Mouse (Mus musculus) frontal cortex, postnatal 14 days (tissue): ENCODE results near the gene Cdk17.
A peak's percentile ranks its signal among the peaks of the same experiment; 100 is the strongest.

Experiments
- DNase-seq, 2 experiments: peaks; one replicate each; pipeline ENCODE4 v3.0.0; 2022; ENCODE audit warnings: low spot score in 2 of 2

The Cdk17 gene

GRCm38 (mm10) chr10:93263431-93263830 lies 102.8 kb downstream of the Cdk17 start:
- DNase-seq: no peak

DNA sequence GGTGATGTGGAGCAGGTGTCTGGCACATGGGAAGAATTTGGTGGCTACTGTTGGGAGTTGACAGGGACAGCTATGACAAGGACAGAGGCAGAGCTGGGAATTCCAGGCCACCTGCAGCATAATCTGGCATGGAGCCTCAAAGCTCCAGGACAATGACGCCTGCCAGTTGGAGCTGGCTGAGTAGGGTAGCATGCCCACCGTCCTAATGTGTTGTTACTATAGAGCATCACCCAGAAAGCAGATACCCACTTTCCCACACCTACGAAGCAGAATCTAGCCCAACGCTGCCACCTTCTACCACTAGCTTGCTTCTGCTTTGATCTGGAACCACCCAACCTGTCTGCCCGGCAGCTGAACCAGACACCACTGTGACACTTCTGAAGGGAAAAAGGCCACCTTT lies 103.3 kb downstream of the Cdk17 start:
- DNase-seq: no peak

GRCm38 (mm10) chr10:93265833-93266232 lies 105.2 kb downstream of the Cdk17 start:
- DNase-seq: no peak

DNA sequence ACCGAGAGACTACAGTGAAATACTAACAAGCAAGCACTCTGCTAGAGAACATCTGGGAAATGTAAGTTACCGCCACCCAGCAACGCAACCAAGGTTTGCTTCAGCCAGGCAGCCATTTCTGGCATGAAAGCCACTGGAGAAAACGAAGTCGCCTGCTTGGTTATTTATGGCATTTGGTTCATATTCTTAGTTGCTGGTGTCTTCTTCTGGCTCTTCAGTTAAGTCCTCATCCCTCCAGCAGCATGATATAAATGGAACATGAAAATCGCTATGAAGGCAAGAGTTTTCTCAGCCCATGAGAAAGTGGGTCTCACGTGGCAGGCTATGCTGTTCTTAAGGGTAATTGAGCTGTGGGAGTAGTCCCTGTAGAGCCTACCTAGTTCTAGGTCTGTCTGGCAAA lies 105.8 kb downstream of the Cdk17 start:
- DNase-seq: no peak

DNA sequence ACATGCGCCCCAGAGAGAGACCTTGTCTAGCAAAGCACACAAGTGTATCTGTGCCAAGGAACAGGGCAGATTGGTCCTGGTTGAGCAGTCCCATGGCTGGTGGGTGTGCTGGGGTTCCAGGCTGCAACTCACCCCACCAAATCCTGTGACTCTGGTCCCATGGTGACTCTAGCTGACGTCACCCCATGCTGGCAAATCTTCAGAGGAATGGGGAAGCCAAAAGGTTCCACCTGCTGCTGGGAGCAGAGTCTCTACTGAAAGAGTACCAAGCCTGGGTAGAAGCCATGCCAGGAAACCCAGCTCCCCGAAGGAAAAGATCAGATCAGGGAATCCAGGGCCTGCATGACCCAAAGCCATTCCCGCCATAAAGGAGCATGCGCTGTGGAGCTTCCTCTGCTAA lies 106.8 kb downstream of the Cdk17 start:
- DNase-seq: no peak

DNA sequence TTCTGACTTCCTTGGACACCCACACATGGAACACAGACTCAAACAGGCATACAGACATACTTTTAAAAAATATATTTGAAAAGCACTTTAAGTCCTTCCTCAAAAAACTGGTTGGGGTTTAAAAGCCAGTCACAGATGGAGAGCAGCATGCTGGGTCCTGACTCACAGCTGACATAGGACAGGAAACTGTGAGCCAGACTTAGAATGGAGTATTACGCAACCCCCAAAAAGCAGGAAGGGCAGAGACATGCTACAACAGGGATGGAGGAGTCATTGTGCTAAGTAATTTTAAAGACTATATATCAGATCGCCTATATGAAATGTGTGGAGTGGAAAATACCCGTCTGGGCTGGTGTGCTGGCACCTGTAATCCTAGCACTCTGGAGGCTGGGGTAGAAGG lies 107.7 kb downstream of the Cdk17 start:
- no peak for DNase-seq

DNA sequence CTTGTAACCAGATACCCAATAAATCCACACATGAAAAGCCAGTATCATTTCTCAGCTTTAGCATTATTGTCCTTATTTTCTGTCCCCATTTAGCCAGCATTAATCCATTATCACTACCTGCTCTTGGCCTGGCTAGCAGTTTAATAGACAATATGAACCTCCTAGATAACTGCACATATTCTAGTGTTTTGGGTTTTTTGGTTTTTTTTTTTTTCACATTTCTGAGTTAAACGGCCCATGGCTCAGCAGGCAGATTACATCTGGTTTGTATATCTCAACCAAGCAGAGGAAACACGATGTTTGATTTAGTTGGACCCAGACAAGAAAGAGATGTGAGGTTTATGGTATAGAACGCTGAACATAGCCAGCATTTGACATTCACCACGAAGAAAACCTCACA lies 109.1 kb downstream of the Cdk17 start:
- no peak for DNase-seq

- no peak for DNase-seq
Measured at GRCm38 (mm10) chr10:93270889-93271460, 110.3 kb downstream of the Cdk17 start.

- DNase-seq: no peak
Measured at GRCm38 (mm10) chr10:93271831-93272230, 111.2 kb downstream of the Cdk17 start.

GRCm38 (mm10) chr10:93272986-93273982 lies 112.6 kb downstream of the Cdk17 start:
- no peak for DNase-seq

DNA sequence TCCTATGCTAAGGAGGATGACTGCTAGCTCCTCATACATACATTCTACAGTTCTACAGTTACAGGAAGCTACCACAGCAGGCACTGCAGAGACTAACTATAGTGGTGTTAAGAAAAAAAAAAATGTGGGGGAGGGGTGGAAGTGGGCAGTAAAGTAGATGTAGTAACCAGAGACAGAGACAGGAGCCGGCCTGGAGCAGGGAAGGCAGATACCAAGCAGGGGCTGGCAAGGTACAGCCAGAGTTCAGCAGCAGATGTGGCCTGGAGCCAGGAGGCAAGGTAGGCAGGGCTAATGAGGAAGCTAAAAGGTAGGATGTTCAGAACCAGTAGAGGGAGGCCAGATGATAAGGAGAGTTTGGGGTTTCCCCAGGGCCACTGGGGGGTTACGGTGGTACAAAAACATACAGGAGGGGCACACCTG lies 113.6 kb downstream of the Cdk17 start:
- no peak for DNase-seq

DNA sequence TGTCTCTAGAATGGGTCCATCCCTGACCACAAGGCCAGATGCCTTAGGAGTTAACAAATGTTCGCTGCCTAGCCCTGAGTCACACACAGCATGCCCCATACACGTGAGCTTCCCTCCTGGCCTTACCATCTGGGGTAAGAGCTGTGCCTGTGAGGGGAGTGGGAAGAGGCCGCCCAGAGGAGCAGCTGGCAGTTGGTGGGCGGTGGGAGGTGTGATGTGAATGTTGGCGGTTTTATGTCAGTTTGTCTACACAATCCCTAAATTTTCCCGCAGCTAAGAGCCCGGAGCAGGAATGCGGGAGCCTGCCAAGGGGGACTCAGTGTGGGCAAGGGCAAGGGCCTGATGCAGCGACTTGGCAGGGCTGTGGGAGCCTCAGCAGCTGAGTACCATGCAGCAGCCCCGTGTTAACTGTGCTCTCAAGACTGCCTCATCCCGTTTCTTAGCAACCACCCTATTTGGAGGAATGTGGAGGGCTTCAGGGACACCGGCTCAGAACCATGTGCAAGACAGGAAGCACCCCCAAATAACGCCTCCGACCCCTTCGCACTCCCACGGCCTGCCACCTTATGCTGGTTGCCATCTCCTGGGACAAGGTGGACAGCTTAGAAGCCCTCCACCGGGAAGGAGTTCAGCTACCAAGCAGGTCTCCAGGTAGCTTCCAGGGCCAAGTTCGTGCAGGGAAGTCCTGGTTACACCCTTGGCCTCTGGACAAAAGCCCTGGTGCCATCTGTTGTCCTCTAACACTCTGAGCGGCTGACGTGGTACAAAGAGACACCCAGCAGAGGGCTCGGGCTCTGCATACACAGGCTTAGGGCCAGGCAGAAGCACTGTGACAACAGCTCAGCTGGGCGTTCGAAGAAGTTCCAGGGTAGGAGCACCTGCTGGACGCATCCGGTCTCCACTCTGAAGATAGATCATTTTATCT lies 114.8 kb downstream of the Cdk17 start:
- peak; percentile 83 to 88 for DNase-seq

GRCm38 (mm10) chr10:93276349-93276763 lies 115.7 kb downstream of the Cdk17 start:
- DNase-seq: peak; percentile 66 to 76

DNA sequence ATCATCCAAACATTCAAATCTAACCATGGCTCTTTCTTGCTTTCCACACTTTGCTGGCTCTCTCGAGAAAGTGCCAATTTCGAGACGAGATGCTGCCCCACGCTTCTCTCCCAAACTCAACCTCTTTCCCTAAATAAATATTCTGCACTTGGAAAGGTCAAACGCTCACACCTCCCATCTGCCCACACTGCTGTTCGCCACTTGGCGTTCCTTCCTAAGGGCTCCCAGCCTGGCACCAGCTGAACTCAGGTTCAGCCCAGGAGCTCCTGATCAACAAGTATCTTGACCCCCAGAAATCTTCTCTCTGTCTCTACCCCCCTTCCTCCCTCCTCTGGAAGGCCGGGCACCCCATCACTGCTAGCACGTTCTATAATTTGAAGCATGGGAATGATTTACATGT lies 116.2 kb downstream of the Cdk17 start:
- no peak for DNase-seq

DNA sequence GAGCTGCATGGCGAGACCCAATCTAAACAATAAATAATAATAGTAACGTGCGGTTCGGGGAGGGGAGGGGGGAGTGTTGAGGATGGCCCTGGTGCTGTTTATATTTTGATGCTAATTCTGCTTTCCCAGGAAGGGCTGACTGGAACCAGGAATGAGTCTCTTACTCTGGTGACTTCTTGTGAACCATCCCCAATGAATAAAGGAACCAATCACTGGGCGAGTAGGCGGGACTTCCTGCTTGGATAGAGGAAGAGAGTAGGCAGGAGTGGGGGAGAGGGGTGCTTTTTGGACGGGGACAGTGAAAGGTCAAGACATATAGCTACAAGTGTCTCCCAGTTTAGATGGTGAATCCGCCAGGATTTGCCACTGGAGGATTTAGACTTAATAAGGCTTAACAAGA lies 117.7 kb downstream of the Cdk17 start:
- no peak for DNase-seq

GRCm38 (mm10) chr10:93279062-93279461 lies 118.4 kb downstream of the Cdk17 start:
- no peak for DNase-seq

- peak in 1 of 2 experiments; percentile 43 for DNase-seq
Measured at GRCm38 (mm10) chr10:93280586-93280985, 119.9 kb downstream of the Cdk17 start.

DNA sequence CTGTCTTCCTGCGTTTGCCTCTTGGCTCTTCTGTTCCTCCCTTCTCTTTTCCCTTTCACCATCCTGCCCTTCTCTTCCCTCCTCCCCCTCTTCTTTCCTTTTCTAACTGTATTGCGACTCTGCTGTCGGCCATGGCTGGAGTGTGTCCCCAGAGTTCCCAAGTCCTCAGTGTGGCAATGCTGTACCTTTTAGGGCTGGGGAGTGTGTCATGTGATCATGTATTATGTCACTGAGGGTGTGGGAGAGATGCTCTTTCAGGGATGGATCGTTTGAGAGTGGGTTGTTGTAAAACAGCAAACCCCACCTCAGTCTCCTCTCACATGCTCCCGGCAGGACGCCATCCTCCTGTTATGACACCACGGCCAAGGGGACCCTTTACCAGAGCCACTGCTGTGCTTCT lies 120.4 kb downstream of the Cdk17 start:
- DNase-seq: no peak

GRCm38 (mm10) chr10:93282526-93282964 lies 121.9 kb downstream of the Cdk17 start:
- no peak for DNase-seq

GRCm38 (mm10) chr10:93283258-93283657 lies 122.6 kb downstream of the Cdk17 start:
- DNase-seq: no peak

GRCm38 (mm10) chr10:93285489-93285888 lies 124.8 kb downstream of the Cdk17 start:
- DNase-seq: no peak
